Mouse (Mus musculus) forebrain, postnatal 0 days (tissue): ENCODE results near the gene Acss3. TPM values are rescaled to one million over a fixed set of nuclear protein-coding genes. Genes with fewer than 3 reads are reported as not detected.

Source experiments
- ATAC-seq: fragments of 200-750 bp; cut with Nextera tagmentation; 2 replicates; pipeline ENCODE4 v1.8.0; 2017; ENCODE audit warnings: mild to moderate bottlenecking, moderate library complexity
- DNase-seq: peaks from one replicate; pipeline ENCODE4 v3.0.0-alpha.2; 2015
- H3K27ac ChIP-seq: fragments of 300-500 bp; sonication (generic); 2 replicates; pipeline ENCODE4 v1.5.1; 2014; ENCODE audit warnings: low read depth, mild to moderate bottlenecking, antibody characterized with exemption, low read length, moderate library complexity, mixed read lengths
- H3K27me3 ChIP-seq: fragments of 300-500 bp; sonication (generic); 2 replicates; pipeline ENCODE4 v1.6.1; 2014; ENCODE audit warnings: mild to moderate bottlenecking, low read length, mixed read lengths; ENCODE audit not compliant: insufficient read depth
- H3K36me3 ChIP-seq: fragments of 300-500 bp; sonication (generic); 2 replicates; pipeline ENCODE4 v1.6.1; 2014; ENCODE audit warnings: mild to moderate bottlenecking, moderate library complexity; ENCODE audit not compliant: insufficient read depth
- H3K4me1 ChIP-seq: fragments of 300-500 bp; sonication (generic); 2 replicates; pipeline ENCODE4 v1.6.1; 2014; ENCODE audit warnings: antibody characterized with exemption; ENCODE audit not compliant: insufficient read depth
- H3K4me2 ChIP-seq: fragments of 300-500 bp; sonication (generic); 2 replicates; pipeline ENCODE4 v1.6.1; 2014; ENCODE audit warnings: low read depth, mild to moderate bottlenecking, moderate library complexity
- H3K4me3 ChIP-seq: fragments of 300-500 bp; sonication (generic); 2 replicates; pipeline ENCODE4 v1.5.1; 2014; ENCODE audit warnings: low read depth, low read length, mixed read lengths
- H3K9ac ChIP-seq: fragments of 300-500 bp; sonication (generic); 2 replicates; pipeline ENCODE4 v1.6.1; 2014; ENCODE audit warnings: mild to moderate bottlenecking
- H3K9me3 ChIP-seq: fragments of 300-500 bp; sonication (generic); 2 replicates; pipeline ENCODE4 v1.6.1; 2016; ENCODE audit warnings: low read length
- CTCF ChIP-seq: sonication (generic); IDR thresholded peaks from 2 replicates; pipeline ENCODE4 v1.5.1; 2016; ENCODE audit warnings: antibody characterized with exemption, control low read depth, low read depth
- WGBS: fragments of 180-500 bp; shearing (Covaris S2); extraction: QIAGEN DNeasy Blood & Tissue Kit; methylation state at CpG from one replicate; pipeline ENCODE4 v1.1.7; 2014; 5-methylcytosine and 5-hydroxymethylcytosine counted together
- polyA plus RNA-seq: library from polyadenylated mRNA; unstranded; fragments of >200 nt; fragmentation: Nextera tagmentation; extraction: Ambion mirVana; gene quantifications from 2 replicates; pipeline ENCODE4 v1.2.1, GENCODE M21; 2015
- total RNA-seq: library from RNA; depleted of rRNA; stranded (reverse); fragments of >200 nt; gene quantifications from 2 replicates; pipeline ENCODE4 v1.2.3, GENCODE M21; 2014; rRNA removed

Gene Acss3
- total and polyA plus RNA-seq, 2 experiments from 2014 or later: 0.57 to 2.2 TPM

DNA sequence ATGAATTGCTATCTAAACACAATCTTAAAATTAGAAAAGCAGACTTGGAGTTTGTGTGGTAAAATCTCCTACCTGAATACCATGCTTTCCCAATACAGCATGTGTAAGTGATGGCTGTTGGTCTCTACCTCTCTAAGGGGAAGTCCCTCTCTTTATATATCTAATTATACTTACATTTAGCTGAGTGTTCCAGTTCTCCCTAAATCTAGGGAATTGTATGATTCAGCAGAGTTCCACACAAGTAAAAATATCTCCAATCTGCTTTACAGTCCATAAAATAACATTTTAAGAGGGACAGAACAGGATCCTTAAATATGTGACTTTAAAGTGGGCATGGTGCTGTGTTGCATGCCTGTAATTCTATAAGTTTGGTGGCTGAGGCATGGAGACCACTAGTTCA lies 208.6 kb downstream of the Acss3 start:
- DNase-seq (no peak), ATAC-seq (no peak)
- H3K27me3 ChIP-seq: no peaks in the 10 kb centered on the region
- H3K4me1 ChIP-seq: no peaks in the 10 kb centered on the region
- no peaks in the 10 kb centered on the region; the same call in 1 of the 2 replicates for H3K9me3 ChIP-seq
- H3K4me2 ChIP-seq: no peak overlapping the region
- H3K9ac ChIP-seq: no peak overlapping the region
- H3K36me3 ChIP-seq: peaks cover 8% of the 10 kb centered on the region; the same call in 1 of the 2 replicates
- no peak for TF ChIP-seq CTCF
- no peak overlapping the region for H3K4me3 ChIP-seq
- H3K27ac ChIP-seq: no peak overlapping the region

DNA sequence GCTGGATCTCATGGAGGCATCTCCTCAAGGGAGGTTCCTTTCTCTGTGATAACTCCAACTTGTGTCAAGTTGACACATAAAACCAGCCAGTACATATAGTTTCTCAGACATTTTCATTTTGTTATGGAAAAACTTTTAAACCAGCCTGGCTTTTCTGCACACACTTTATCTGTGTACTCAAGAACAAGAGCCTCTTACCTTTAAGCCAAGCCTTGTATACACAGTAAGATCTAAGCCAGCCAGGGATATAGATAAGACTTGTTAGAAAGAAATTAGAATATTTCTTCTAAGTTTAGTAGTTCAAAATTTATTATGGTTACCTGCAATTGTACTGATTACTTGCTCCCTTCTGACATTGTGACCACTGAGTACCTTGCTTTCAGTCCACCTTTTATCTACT lies 209.2 kb downstream of the Acss3 start:
- no peak overlapping the region for H3K4me2 ChIP-seq
- TF ChIP-seq CTCF: no peak
- ATAC-seq: no peak

DNA sequence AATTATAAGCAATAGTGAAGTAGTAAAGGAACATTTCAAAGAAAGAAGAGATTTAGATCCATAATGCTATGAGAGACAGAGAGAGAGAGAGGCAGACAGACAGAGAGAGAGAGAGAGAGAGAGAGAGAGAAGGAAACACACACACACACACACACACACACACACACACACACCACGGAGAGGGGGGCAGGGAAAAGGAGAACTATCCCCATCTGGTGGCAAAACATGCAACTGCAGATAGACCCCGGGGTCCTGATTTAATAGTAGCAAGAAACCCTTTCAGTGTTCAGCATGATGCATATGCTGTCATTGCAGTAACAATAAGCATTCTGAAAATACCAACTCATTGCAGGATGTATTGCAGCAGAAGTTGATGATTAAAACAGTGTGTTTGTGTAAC lies 210.4 kb downstream of the Acss3 start:
- Histone ChIP-seq H3K9ac (no peak overlapping the region), H3K9me3 (no peaks in the 10 kb centered on the region; the same call in 1 of the 2 replicates), H3K27ac (no peak overlapping the region), H3K4me2 (no peak overlapping the region), H3K36me3 (peaks cover 8% of the 10 kb centered on the region; the same call in 1 of the 2 replicates), H3K4me1 (no peaks in the 10 kb centered on the region), H3K27me3 (no peaks in the 10 kb centered on the region), H3K4me3 (no peak overlapping the region)
- ATAC-seq: peak; percentile 43
- peak; percentile 60 for TF ChIP-seq CTCF
- WGBS: 27% methylated on average over 1 of the region's 2 CpGs
- peak; percentile 41 for DNase-seq

More for the DNA sequence above, 209.2 kb downstream of the Acss3 start:
- no peak overlapping the region for H3K27ac ChIP-seq
- H3K9me3 ChIP-seq: no peaks in the 10 kb centered on the region; the same call in 1 of the 2 replicates
- no peaks in the 10 kb centered on the region for H3K27me3 ChIP-seq
- H3K36me3 ChIP-seq: peaks cover 8% of the 10 kb centered on the region; the same call in 1 of the 2 replicates
- DNase-seq: no peak
- H3K4me1 ChIP-seq: no peaks in the 10 kb centered on the region
- no peak overlapping the region for H3K9ac ChIP-seq
- H3K4me3 ChIP-seq: no peak overlapping the region

DNA sequence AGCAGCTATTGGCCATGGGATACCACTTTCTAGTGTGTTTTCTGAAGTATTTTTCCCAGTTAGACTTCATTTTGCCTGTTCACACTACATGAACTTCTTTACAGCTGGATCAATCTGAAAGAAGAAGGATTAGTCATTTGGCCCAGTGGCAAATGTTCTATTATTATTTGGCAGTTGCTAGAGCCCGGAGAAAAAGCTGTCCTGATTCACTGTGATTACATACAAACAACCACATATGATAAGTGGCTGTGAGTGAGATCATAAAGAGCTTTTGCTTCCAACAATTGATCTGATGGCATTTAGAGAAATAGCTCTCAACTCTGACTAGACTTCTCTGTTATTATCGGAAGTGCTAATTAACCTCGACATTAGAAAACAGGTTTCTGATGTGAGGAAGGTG lies 213.4 kb downstream of the Acss3 start:
- ATAC-seq (peak; percentile 54; the same call in 1 of the 2 replicates), DNase-seq (no peak)
- Histone ChIP-seq H3K27ac (no peak overlapping the region), H3K4me3 (no peak overlapping the region), H3K9ac (no peak overlapping the region), H3K27me3 (no peaks in the 10 kb centered on the region), H3K9me3 (no peaks in the 10 kb centered on the region; the same call in 1 of the 2 replicates), H3K4me1 (no peaks in the 10 kb centered on the region), H3K4me2 (no peak overlapping the region), H3K36me3 (0 out of 2 replicates have a peak, but pooled peaks cover 4% of the 10 kb centered on the region)
- 17% methylated on average over 3 of the region's 3 CpGs for WGBS
- TF ChIP-seq CTCF: no peak

DNA sequence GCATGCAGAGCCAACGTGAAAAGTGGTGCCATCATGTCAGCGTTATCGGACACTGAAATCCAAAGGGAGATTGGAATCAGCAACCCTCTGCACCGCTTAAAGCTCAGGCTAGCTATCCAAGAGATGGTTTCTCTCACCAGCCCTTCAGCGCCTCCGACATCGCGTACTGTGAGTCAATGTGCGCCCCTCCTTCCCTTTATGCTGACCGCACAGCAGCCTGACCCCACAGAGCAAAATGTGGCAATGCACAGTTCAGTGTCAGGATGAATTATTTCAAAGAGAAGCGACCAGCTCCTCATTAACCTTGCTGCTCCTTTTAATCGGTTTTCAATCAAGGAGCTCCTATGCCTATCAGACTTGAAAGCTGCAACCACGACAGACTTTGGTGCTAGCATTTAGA lies 227.1 kb downstream of the Acss3 start:
- Histone ChIP-seq H3K4me3 (no peak overlapping the region), H3K9me3 (no peaks in the 10 kb centered on the region), H3K27me3 (no peaks in the 10 kb centered on the region), H3K27ac (no peak overlapping the region), H3K4me1 (no peaks in the 10 kb centered on the region), H3K9ac (no peak overlapping the region), H3K4me2 (no peak overlapping the region), H3K36me3 (no peaks in the 10 kb centered on the region)
- 48% methylated on average over 13 of the region's 13 CpGs for WGBS
- ATAC-seq (no peak), DNase-seq (no peak)
- TF ChIP-seq CTCF: no peak

Other genes starting within 250 kb of the Acss3 start
- gene Lin7a, start 148.0 kb upstream of the Acss3 start, total RNA-seq: 23.6 and 26.3 TPM in 2 replicates
- 7.6 and 16.0 TPM in 2 replicates for gene Lin7a, start 148.0 kb upstream of the Acss3 start, polyA plus RNA-seq